Mouse (Mus musculus) kidney, adult 2 months (tissue): Measurements from ENCODE around the gene Mgat1.

Source experiments
- CTCF ChIP-seq: fragments of 200-500 bp; conservative IDR thresholded peaks from 2 replicates; pipeline ENCODE4 v1.5.1; 2011; ENCODE audit warnings: low read depth, mild to moderate bottlenecking, control low read depth, low read length, moderate library complexity, mixed read lengths; ENCODE audit not compliant: insufficient read depth, insufficient read length
- POLR2A ChIP-seq: fragments of 200-500 bp; IDR thresholded peaks from one replicate; pipeline ENCODE4 v1.6.1; 2011; ENCODE audit warnings: low read depth, low read length, control low read depth

DNA sequence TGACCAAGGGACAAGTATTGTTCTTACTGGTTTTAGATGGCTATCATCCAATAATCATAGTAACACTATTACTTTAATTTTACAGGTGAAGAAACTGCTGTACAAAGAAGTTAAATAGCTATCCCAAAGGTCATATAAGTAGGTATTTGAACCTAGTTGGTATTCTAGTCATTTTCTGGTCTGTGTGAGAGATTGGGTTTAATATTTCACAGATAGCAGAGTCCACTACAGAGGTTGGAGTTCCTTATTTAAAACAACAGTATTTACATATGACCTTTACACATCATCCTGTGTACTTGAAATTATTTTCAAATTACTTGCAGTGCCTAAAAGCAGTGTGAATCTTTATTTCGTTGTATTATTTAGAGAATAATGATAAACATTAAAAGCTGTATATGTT lies 30.5 kb upstream of the Mgat1 start:
- TF ChIP-seq CTCF (no peak), POLR2A (no peak)
